Mouse (Mus musculus) layer of hippocampus, adult 2 months (tissue): ENCODE data around the gene 1700056E22Rik. TPM values are rescaled to one million over a fixed set of nuclear protein-coding genes. Genes with fewer than 3 reads are reported as not detected.

Experiments used
- DNase-seq, 2 experiments: peaks; one replicate each; pipeline ENCODE4 v3.0.0; 2022; ENCODE audit warnings: low spot score in 2 of 2
- H3K27ac ChIP-seq: fragments of 200-600 bp; 2 replicates; pipeline ENCODE4 v1.8.1; 2022
- H3K4me3 ChIP-seq: fragments of 200-600 bp; 2 replicates; pipeline ENCODE4 v1.8.1; 2022; ENCODE audit warnings: mild to moderate bottlenecking
- CTCF ChIP-seq: fragments of 200-600 bp; conservative IDR thresholded peaks from 2 replicates; pipeline ENCODE4 v1.8.1; 2022; ENCODE audit warnings: antibody characterized with exemption, mild to moderate bottlenecking, moderate library complexity
- total RNA-seq, 2 experiments: library from RNA; stranded (reverse); gene quantifications; 2 replicates each; pipeline ENCODE4 v1.2.3; 2021

1700056E22Rik gene
- total RNA-seq, 2 experiments from 2014 or later, result not detected

DNA sequence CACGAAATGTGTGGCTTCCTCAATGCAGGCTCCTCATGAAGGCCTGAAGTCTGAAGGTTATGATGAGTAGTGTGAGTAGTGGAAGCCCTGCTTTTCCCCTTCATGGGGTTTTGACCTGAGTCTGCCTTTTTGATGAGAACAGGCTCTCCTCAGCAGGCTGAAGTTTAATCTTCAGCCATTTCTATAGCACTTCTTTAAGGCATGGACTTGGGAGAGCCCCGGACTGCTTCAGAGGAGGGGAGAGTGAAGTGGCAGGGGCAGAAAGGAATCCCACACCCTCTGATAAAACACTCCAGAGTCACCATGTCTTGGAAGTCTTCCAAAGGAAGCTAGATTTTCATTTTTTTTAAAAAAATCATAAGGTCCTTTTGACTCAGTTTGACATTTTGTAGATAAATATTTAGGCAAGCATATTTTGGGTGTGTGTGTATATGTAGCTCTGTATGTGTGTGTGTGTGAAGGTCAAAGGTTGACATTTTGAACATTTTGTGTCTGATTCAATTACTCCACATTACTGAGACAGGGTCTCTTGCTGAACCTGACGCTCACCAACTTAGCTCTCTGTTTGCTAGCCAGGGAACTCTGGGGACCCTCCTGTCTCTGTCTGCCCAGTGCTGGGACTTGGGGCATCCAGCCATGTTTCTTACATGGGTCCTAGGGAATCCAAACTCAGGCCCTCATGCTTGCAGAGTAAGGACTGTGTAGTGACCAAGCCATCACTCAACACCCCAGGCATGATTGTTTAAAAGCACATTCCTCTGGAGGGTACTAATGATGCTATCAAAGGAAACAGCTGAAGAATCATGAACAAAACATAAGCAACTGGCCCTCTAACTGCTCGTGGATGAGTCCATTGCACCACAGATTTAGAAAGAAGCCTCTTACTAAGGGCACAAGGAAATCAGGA, 27.0 kb upstream of the 1700056E22Rik start:
- H3K4me3 ChIP-seq, result no peak overlapping the region
- no peak overlapping the region for H3K27ac ChIP-seq
- TF ChIP-seq CTCF, result no peak
- no peak for DNase-seq

DNA sequence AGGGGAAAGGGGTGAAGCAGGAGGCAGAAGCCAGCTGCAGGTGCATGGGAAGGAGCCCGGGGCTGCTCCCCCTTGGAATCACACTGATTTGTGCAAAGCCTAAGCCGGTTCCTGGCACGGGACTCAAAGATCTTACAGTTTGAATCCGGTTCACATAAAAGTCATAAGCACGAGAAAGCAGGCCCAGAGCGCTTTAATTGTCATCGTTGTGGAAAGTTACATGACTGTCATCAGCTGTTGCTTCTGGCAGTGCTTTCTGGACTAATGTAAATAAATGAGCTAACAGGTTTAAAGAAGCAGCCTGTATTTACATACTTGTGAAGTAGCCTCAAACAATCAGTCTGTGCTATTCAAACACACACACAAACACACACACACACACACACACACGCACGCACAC, 26.3 kb upstream of the 1700056E22Rik start:
- no peak for DNase-seq
- peak overlapping the region; percentile 53; the same call in 1 of the 2 replicates for H3K27ac ChIP-seq
- TF ChIP-seq CTCF, result no peak
- no peak overlapping the region for H3K4me3 ChIP-seq

DNA sequence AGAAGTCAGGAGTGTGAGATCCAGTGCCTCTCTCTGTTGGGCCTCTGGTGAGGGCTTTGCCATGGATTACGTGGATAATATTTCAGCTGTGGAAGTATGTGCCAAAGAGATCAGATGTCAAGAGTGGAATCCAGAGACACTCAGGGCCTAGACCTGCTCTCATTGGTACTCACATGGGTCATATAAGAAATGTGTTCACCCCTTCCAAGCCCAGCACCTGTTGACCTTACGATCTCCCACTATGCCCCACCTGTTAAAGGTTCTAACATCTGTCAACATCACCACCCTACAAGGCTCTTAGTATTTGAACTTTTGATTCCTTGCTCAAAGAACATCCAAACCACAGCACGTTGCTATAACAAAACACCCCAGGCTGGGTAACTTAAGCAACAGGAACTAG, 25.7 kb upstream of the 1700056E22Rik start:
- Histone ChIP-seq H3K27ac (no peak overlapping the region; the same call in 1 of the 2 replicates), H3K4me3 (no peak overlapping the region)
- TF ChIP-seq CTCF, result no peak
- no peak for DNase-seq

DNA sequence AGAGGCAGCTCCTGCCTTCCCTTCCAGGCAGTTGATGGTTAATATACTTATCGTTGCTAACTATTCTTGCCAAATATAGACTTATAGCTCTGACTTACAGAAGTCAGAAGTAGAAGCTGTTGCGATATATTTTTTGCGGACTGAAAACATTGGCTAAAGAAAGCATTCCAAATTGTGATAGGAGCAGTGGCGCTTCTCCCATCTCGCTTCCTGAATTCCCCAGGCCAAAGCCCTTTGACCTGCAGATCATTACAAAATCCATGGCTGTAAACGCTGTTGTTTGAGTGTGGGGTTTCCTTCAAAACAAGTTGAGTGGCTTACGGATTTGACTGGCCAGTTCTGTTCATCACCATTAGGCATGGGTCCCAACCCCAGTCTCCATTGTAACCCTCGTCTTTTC, 24.1 kb upstream of the 1700056E22Rik start:
- no peak for DNase-seq
- Histone ChIP-seq H3K4me3 (no peak overlapping the region), H3K27ac (no peak overlapping the region)
- TF ChIP-seq CTCF, result no peak

DNA sequence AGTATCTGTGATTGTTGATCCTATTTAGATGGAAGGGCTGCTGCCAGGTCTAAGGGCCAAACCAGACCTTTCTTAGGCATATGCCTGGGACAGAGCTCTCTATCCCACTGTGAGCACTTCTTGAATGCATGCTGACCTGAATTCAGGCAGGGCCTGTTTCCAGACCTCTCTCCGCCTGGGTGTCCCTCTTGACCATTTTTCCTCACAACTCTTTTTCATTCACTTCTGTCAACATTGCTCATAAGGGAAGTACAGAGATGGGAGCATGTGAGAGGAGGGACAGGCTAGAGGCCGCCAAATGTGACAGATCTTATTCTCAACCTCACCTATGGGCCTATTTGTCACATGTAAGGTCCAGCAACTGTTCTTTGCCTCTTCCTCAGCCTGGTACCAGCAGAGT, 20.1 kb upstream of the 1700056E22Rik start:
- Histone ChIP-seq H3K27ac (0 out of 2 replicates have a peak overlapping the region, but pooled peaks have one; percentile 10), H3K4me3 (no peak overlapping the region)
- TF ChIP-seq CTCF, result no peak
- no peak for DNase-seq

DNA sequence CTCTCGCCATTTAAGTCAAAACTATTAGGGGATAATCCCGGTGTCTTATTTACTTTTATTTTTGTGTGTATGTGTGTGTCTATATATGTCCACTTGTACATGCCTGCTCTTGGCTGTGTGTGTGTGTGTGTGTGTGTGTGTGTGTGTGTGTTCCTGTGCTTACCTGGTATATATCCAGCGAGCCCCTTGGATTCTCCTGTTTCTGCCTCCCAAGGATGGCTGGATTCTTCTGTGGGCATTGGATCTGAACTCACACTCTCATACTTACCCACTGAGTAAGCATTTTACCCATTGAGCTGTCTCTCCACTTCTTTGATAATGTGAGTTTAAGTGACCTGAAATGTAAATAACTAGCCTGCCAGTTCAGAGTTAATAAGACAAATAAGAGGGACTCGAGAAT, 19.6 kb upstream of the 1700056E22Rik start:
- no peak for TF ChIP-seq CTCF
- Histone ChIP-seq H3K27ac (no peak overlapping the region), H3K4me3 (no peak overlapping the region)
- no peak for DNase-seq

DNA sequence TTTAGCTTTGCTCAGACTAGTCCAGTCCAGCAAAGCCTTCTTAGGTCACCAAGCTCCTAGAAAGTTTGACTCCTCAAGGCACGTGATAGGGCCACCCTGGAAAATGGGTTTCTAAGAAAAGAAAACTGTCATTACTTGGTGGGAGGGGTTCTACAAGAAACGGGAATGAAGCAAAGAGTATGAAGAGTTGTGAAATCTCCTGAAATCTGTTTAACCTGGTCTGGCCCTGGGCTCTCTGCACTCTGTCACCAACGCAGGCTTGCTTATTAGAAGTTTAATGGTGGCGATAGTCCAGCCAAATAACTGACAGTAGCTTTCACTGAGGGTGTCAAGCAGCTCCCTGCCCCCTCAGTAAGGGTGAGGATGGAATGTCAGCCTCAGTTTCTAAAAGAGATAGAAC, 19.0 kb upstream of the 1700056E22Rik start:
- no peak for TF ChIP-seq CTCF
- Histone ChIP-seq H3K4me3 (no peak overlapping the region), H3K27ac (no peak overlapping the region)
- DNase-seq, result no peak

DNA sequence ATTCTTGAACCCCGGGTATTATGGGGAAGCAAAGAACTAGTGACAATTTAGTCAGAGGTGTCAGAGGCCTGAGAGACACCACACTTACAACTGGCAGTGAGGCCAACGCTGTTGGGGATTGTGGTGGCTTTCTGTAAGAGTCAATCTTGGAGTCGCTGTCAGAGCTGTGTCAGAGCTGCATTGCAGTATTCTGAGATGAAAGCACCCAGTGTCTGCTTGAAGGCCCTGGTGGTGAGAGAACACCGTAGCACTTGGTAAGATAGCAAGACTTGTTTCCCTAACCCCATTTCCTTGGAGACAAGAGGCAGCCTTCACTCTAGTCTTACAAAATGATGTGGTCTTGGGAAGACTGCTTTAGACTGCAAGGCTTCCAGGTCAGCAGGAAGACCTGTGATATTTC, 18.2 kb upstream of the 1700056E22Rik start:
- Histone ChIP-seq H3K4me3 (no peak overlapping the region), H3K27ac (no peak overlapping the region)
- TF ChIP-seq CTCF, result 0 out of 2 replicates have a peak, but pooled peaks have one; percentile 15
- DNase-seq, result no peak

DNA sequence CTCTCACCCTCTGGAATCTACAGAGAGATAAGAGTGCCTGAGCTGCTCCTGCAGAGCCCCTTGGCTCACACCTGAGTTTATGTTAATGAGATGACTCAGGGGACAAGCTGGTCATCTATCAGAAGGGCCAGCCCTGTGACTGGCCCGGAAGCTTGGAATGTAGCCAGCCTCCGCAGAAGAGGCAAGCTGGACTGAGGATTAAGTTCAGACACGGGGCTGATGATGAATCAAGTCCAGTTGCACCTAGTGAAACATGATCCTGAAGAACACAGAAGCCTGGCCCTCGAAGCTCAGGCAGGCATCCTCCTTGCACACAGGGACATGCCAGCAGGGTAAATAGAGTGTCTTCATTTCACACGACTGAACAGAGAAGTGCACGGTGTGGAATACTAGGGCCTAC, 17.7 kb upstream of the 1700056E22Rik start:
- Histone ChIP-seq H3K27ac (no peak overlapping the region), H3K4me3 (no peak overlapping the region)
- TF ChIP-seq CTCF, result no peak
- DNase-seq, result no peak

DNA sequence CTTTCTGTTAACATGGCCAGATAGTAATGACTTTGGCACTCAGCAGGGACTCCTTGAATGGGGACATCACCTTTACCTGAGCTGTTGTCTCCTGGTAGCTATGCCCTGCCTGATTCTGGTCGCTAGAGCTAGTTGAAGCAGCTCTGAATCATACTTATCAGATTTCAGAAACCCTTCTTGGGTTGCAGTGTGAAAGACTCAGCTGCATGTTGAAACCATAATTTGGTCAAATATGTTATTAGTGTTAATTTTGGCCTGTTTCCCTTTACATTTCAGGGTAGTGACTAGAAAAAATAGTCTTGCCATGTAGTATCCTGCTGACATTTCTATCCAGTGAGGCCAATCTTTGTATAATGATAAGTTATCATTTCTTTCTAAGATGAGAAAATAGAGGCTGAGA, 17.2 kb upstream of the 1700056E22Rik start:
- DNase-seq, result no peak
- no peak overlapping the region for H3K4me3 ChIP-seq
- no peak for TF ChIP-seq CTCF
- H3K27ac ChIP-seq, result no peak overlapping the region

DNA sequence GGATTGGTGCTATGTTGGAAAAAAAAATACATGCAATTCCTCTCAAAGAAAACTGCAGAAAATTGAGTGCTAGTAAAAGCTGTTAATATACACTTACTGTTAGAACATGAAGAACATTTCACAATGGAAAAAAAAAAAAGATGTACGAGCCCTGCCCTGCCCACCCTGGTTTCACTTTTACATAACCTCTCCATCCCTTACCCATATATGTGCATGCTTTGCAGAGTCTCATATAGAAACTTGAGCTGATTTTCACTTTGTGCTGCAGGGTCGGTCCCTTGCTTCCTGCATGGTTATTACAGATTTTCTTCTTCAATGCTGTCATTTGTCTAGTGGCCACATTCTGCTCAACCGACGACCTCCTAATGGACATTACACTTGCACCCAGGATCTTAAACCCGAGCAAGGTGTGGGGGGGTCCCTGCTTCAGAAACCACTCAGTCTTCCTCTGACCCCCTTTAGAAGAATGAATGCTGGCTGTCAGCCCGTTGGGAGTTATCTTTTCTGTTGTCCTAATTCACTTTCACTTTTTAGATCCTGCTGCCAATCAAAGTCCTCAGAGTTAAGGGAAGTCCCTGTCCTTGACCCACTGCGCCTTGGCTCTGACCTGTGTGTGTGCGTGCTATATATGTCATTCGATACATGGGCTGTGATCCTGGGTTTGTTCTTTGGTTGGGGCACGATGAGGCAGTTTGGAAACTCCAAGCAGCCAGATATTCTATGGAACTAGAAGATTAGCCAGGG, 14.7 kb upstream of the 1700056E22Rik start:
- H3K27ac ChIP-seq, result no peak overlapping the region
- no peak overlapping the region for H3K4me3 ChIP-seq
- TF ChIP-seq CTCF, result no peak
- no peak for DNase-seq

DNA sequence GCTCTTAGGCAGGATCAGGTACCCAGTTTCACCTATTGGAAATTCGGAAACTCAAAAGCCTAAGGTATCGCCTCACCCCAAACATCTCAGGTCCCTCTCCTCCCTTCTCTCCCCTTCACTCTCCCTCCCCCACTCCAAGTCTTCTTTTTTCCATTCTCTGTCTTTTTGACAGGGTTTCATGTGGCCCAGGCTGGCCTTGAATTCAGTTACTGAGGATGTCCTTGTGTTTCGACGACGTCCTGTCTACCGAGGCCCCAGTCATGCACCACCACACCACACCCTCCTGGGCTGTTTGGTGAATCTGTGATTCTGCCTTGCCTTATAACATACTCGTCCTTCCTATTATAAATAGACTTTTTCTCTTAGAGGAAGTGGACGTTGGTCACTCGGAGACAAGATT, 13.7 kb upstream of the 1700056E22Rik start:
- DNase-seq, result no peak
- no peak for TF ChIP-seq CTCF
- Histone ChIP-seq H3K27ac (no peak overlapping the region), H3K4me3 (no peak overlapping the region)

DNA sequence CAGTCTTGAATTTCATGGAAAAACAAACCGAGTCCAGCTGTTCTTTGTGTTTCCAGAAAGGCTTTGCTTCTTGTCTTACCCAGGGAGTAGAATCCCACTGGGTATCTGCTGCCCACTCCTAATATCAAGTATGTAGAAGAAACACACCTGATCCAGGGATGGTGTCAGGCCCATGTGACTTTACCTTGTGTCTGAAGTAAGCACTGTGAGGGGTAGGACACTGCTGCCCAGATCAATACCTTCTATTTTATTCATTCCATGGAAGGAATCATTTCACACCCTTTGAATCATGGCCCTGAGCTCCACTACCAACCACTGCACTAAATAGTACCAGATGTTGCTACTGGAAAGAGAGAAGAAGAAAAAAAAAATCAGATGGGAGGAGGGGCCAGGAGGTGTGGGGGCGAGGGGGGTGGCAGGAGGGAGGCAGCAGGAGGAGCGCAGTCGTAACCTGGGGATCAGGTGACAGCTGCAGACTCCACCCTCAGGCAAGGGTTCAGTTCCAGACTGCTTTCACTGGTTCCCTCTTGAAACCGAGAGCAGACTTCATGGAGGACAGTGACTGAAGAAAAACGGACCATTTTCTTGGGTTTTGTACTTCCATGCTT, 12.1 kb upstream of the 1700056E22Rik start:
- TF ChIP-seq CTCF, result no peak
- H3K27ac ChIP-seq, result no peak overlapping the region
- DNase-seq, result no peak
- no peak overlapping the region for H3K4me3 ChIP-seq
